Mouse (Mus musculus) G1E-ER4 (cell line): ENCODE results near the gene Fancd2os. TPM values are rescaled to one million over a fixed set of nuclear protein-coding genes. Genes with fewer than 3 reads are reported as not detected.

Experiments used
- GATA1 ChIP-seq: IDR thresholded peaks from one replicate; pipeline ENCODE4 v1.8.0; 2012; ENCODE audit warnings: low read length, inconsistent platforms
- polyA plus RNA-seq: library from polyadenylated mRNA; stranded (reverse); fragments of >175 nt; gene quantifications from 2 replicates; pipeline ENCODE4 v1.2.3, GENCODE M21; 2012

Gene Fancd2os
- polyA plus RNA-seq, result not detected in 2 replicates

GRCm38 (mm10) chr6:113600543-113601139, at the start of gene Fancd2os:
TSS of gene Fancd2os (minus strand) at chr6:113600715.
- no peak for TF ChIP-seq GATA1

GRCm38 (mm10) chr6:113650197-113650640, 49.7 kb upstream of the Fancd2os start:
- no peak for TF ChIP-seq GATA1

GRCm38 (mm10) chr6:113649346-113650196, 49.1 kb upstream of the Fancd2os start:
- TF ChIP-seq GATA1, result no peak

GRCm38 (mm10) chr6:113644808-113645207, 44.3 kb upstream of the Fancd2os start:
- no peak for TF ChIP-seq GATA1

GRCm38 (mm10) chr6:113643967-113644366, 43.5 kb upstream of the Fancd2os start:
- no peak for TF ChIP-seq GATA1

GRCm38 (mm10) chr6:113643021-113643420, 42.5 kb upstream of the Fancd2os start:
- TF ChIP-seq GATA1, result no peak

- no peak for TF ChIP-seq GATA1
These were observed 42.1 kb upstream of the Fancd2os start for GRCm38 (mm10) chr6:113642605-113643004.

- TF ChIP-seq GATA1, result no peak
These were observed 38.7 kb upstream of the Fancd2os start for GRCm38 (mm10) chr6:113639201-113639600.

GRCm38 (mm10) chr6:113638302-113639040, 38.0 kb upstream of the Fancd2os start, which contains the start of gene Irak2:
TSS of gene Irak2 (plus strand) at chr6:113638467.
- no peak for TF ChIP-seq GATA1

GRCm38 (mm10) chr6:113632863-113633262, 32.3 kb upstream of the Fancd2os start:
- no peak for TF ChIP-seq GATA1

GRCm38 (mm10) chr6:113630322-113630721, 29.8 kb upstream of the Fancd2os start:
- TF ChIP-seq GATA1, result no peak

- no peak for TF ChIP-seq GATA1
These were observed 24.7 kb upstream of the Fancd2os start for GRCm38 (mm10) chr6:113624989-113625770.

GRCm38 (mm10) chr6:113623941-113624751, 23.6 kb upstream of the Fancd2os start, which contains the start of gene Vhl:
TSS of gene Vhl (plus strand) at chr6:113623959.
- TF ChIP-seq GATA1, result no peak

- no peak for TF ChIP-seq GATA1
These were observed 22.9 kb upstream of the Fancd2os start for GRCm38 (mm10) chr6:113623386-113623785.
